Mouse (Mus musculus): ENCODE measurements around the gene Atcay. TPM values are rescaled to one million over a fixed set of nuclear protein-coding genes. Genes with fewer than 3 reads are reported as not detected.

The Atcay gene
- total and polyA plus RNA-seq, 3 experiments: 0.19 to 0.33 TPM; not detected in 1

DNA sequence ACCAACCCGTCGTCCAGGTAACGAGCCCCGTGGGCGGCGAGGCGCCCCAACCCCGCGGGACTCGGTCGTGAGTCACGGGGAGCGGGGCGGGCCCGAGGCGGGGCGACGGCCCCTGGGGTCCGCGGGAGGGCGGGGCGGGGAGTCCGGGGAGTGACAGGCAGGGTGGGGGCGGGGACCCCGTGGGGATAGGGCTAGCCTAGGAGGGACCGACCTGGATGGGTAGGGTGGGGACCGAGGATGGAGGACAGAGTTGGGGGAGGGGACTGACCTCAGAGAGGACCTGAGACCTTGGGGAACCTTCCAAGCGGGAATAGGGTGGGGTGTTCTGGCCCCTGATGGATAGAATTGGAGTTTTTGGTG lies 2.6 kb upstream of the Atcay start:
- peaks cover 0 to 12% of the 10 kb centered on the region in 2 experiments; a peak in 2 of 4 replicates for H3K4me1 ChIP-seq (ENCODE audit: control insufficient read depth in 1 of 2, insufficient read depth in 2 of 2, low read length in 2 of 2)
- H3K36me3 ChIP-seq (ENCODE audit: control insufficient read depth in 1 of 2, insufficient read depth in 2 of 2, low read length in 2 of 2): peaks cover 0 to 7% of the 10 kb centered on the region in 2 experiments; a peak in 2 of 4 replicates
- H3K27ac ChIP-seq (ENCODE audit: control insufficient read depth, low read depth, low read length): 0 out of 2 replicates have a peak overlapping the region, but pooled peaks have one; percentile 2
- TF ChIP-seq TCF12 (IDR thresholded peaks at IDR 0.05; ENCODE audit: low read depth, low read length): no peak
- TF ChIP-seq MYC (IDR thresholded peaks at IDR 0.05; ENCODE audit: low read depth, low read length): no peak
- no peak for TF ChIP-seq SIN3A (IDR thresholded peaks at IDR 0.05; ENCODE audit: low read length)
- TF ChIP-seq ETS1 (IDR thresholded peaks at IDR 0.05; ENCODE audit: low read depth, low read length): no peak
- peak overlapping the region; percentile 58 to 79 for H3K4me3 ChIP-seq (ENCODE audit: control insufficient read depth in 1 of 2, insufficient read depth in 1 of 2, low read depth in 2 of 2, low read length in 2 of 2)
- no peaks in the 10 kb centered on the region for H3K9me3 ChIP-seq (replicated peaks; ENCODE audit: insufficient read depth, low read length)
- peak overlapping the region; percentile 66 for H3K9ac ChIP-seq (ENCODE audit: control insufficient read depth, low read depth, low read length, poor library complexity, severe bottlenecking)
- no peaks in the 10 kb centered on the region for H3K79me2 ChIP-seq (ENCODE audit: control insufficient read depth, insufficient read depth, low read length, poor library complexity)
- H3K27me3 ChIP-seq (ENCODE audit: control insufficient read depth in 1 of 2, insufficient read depth in 2 of 2, low read length in 2 of 2): peaks cover 6 to 7% of the 10 kb centered on the region in 2 experiments
- DNase-seq (ENCODE audit: low read depth, low spot score): no peak

DNA sequence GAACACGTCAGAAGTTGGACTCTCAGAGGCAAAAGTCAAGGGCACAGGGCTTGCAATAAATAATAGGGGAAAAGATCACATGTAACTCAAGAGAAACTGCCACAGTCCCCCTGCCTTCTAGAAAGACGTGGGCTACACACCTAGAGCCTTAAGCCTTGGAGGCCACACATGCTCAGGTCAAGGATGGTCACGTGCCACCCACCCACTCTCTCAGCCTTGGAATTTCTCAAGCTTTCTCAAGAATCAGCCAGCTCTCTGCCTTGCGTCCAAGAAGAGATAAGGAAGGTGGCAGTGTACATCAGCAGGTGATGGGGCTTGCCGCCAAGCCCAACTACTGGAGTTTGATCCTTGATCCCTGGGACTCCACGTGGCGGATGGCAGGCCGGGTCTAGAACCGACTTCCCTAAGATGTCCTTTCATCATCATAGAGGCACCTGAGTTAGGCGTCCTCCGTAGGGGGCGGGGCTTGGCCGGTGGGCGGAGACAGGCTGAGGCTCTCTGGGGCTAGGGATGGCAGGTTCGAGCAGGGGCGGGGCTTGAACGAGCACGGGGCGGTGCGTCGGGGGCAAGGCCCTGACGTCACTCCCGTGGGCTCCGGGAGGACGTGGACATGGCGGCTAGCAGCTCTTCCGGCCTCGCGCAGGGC lies 2.1 kb upstream of the Atcay start, which contains the start of gene Zfr2:
Zfr2 (plus strand) TSS at position 576 of the 646 bp plus-strand sequence.
- peaks cover 0 to 12% of the 10 kb centered on the region in 2 experiments; a peak in 2 of 4 replicates for H3K4me1 ChIP-seq (ENCODE audit: control insufficient read depth in 1 of 2, insufficient read depth in 2 of 2, low read length in 2 of 2)
- peaks cover 6 to 9% of the 10 kb centered on the region in 2 experiments for H3K27me3 ChIP-seq (ENCODE audit: control insufficient read depth in 1 of 2, insufficient read depth in 2 of 2, low read length in 2 of 2)
- no peaks in the 10 kb centered on the region for H3K9me3 ChIP-seq (replicated peaks; ENCODE audit: insufficient read depth, low read length)
- DNase-seq (ENCODE audit: low read depth, low spot score): peak; percentile 96
- peaks cover 0 to 7% of the 10 kb centered on the region in 2 experiments; a peak in 2 of 4 replicates for H3K36me3 ChIP-seq (ENCODE audit: control insufficient read depth in 1 of 2, insufficient read depth in 2 of 2, low read length in 2 of 2)
- H3K9ac ChIP-seq (ENCODE audit: control insufficient read depth, low read depth, low read length, poor library complexity, severe bottlenecking): peak within 1 kb of the TSS; percentile 66
- TF ChIP-seq NRF1 (IDR thresholded peaks at IDR 0.05; ENCODE audit: insufficient read depth, low read depth, low read length, poor library complexity, severe bottlenecking) (no peak; the same call in 1 of the 2 replicates), MYC (IDR thresholded peaks at IDR 0.05; ENCODE audit: low read depth, low read length) (peak; percentile 97), ZMIZ1 (IDR thresholded peaks at IDR 0.05; ENCODE audit: low read depth, low read length) (peak; percentile 59; the same call in 1 of the 2 replicates), POLR2A (IDR thresholded peaks at IDR 0.05; ENCODE audit: control insufficient read depth in 1 of 2, insufficient read depth in 1 of 2, low read depth in 1 of 2, low read length in 2 of 2, poor library complexity in 1 of 2) (peak; percentile 55 to 76), USF1 (IDR thresholded peaks at IDR 0.05; ENCODE audit: low read depth, low read length) (peak; percentile 88), TAL1 (IDR thresholded peaks at IDR 0.05; ENCODE audit: low read length) (no peak), USF2 (IDR thresholded peaks at IDR 0.05; ENCODE audit: borderline replicate concordance in 1 of 2, insufficient read depth in 1 of 2, low read depth in 1 of 2, low read length in 2 of 2) (peak in 1 of 2 experiments; percentile 66; a peak in 2 of 4 replicates), TBP (IDR thresholded peaks at IDR 0.05; ENCODE audit: low read depth, low read length) (0 out of 2 replicates have a peak, but pooled peaks have one; percentile 26), TCF12 (IDR thresholded peaks at IDR 0.05; ENCODE audit: low read depth, low read length) (no peak), HCFC1 (IDR thresholded peaks at IDR 0.05; ENCODE audit: low read depth, low read length) (peak; percentile 60), POLR2AphosphoS2 (IDR thresholded peaks at IDR 0.05; ENCODE audit: low read length) (0 out of 2 replicates have a peak, but pooled peaks have one; percentile 42), SIN3A (IDR thresholded peaks at IDR 0.05; ENCODE audit: low read length) (peak; percentile 79), ELF1 (IDR thresholded peaks at IDR 0.05; ENCODE audit: low read depth, low read length) (no peak; the same call in 1 of the 2 replicates), MXI1 (IDR thresholded peaks at IDR 0.05; ENCODE audit: low read depth, low read length) (peak; percentile 96), MAX (IDR thresholded peaks at IDR 0.05; ENCODE audit: low read length) (peak; percentile 95), BHLHE40 (IDR thresholded peaks at IDR 0.05; ENCODE audit: borderline replicate concordance, low read depth, low read length) (peak; percentile 73; the same call in 1 of the 2 replicates), NELFE (IDR thresholded peaks at IDR 0.05; ENCODE audit: low read depth, low read length) (peak; percentile 61)
- H3K27ac ChIP-seq (ENCODE audit: control insufficient read depth, low read depth, low read length): peak within 1 kb of the TSS; percentile 13; the same call in 1 of the 2 replicates
- H3K4me3 ChIP-seq (ENCODE audit: control insufficient read depth in 1 of 2, insufficient read depth in 1 of 2, low read depth in 2 of 2, low read length in 2 of 2): peak within 1 kb of the TSS; percentile 58 to 79
- H3K79me2 ChIP-seq (ENCODE audit: control insufficient read depth, insufficient read depth, low read length, poor library complexity): no peaks in the 10 kb centered on the region

Data from MEL (cell line).